Mouse (Mus musculus): Measurements from ENCODE around the gene Rpl22. TPM values are rescaled to one million over a fixed set of nuclear protein-coding genes. Genes with fewer than 3 reads are reported as not detected.

Rpl22 gene
- 165 and 174 TPM in 2 replicates for polyA plus RNA-seq (2014; fragmentation: Nextera tagmentation; extraction: Ambion mirVana)

- no peaks in the 10 kb centered on the region for H3K9me3 ChIP-seq (ENCODE audit: control insufficient read depth, low read length)
- peaks cover 22% of the 10 kb centered on the region for H3K36me3 ChIP-seq (ENCODE audit: control insufficient read depth, insufficient read depth, low read length)
- peak within 1 kb of the TSS; percentile 66 for H3K27ac ChIP-seq (replicated peaks; ENCODE audit: low read depth, low read length)
- peak within 1 kb of the TSS; percentile 88 for H3K9ac ChIP-seq (replicated peaks; ENCODE audit: low read length)
- H3K27me3 ChIP-seq (ENCODE audit: control insufficient read depth, insufficient read depth, low read length) = no peaks in the 10 kb centered on the region
- peaks cover 8% of the 10 kb centered on the region for H3K4me1 ChIP-seq (ENCODE audit: control insufficient read depth, insufficient read depth, low read length)
- DNase-seq = peak; percentile 97
- peak; percentile 95 for ATAC-seq (ENCODE audit: low FRiP score, low TSS enrichment)
- under 1% methylated on average over 70 of the region's 70 CpGs for WGBS
- H3K4me3 ChIP-seq (replicated peaks; ENCODE audit: low read depth, low read length) = peak within 1 kb of the TSS; percentile 99
- H3K4me2 ChIP-seq (ENCODE audit: low read length) = peak within 1 kb of the TSS; percentile 86
Measured at GRCm38 (mm10) chr4:152325574-152326411, at the start of gene Rpl22. Rpl22 (plus strand) TSS chr4:152325742.

GRCm38 (mm10) chr4:152276389-152277347 is 48.9 kb upstream of the Rpl22 start:
- H3K4me1 ChIP-seq (ENCODE audit: control insufficient read depth, insufficient read depth, low read length) = peaks cover 17% of the 10 kb centered on the region; the same call in 1 of the 2 replicates
- H3K4me3 ChIP-seq (replicated peaks; ENCODE audit: low read depth, low read length) = no peak overlapping the region
- H3K4me2 ChIP-seq (ENCODE audit: low read length) = no peak overlapping the region
- ATAC-seq (ENCODE audit: low FRiP score, low TSS enrichment) = no peak
- no peak for DNase-seq
- WGBS = 54% methylated on average over 10 of the region's 10 CpGs
- no peaks in the 10 kb centered on the region for H3K9me3 ChIP-seq (ENCODE audit: control insufficient read depth, low read length)
- H3K9ac ChIP-seq (replicated peaks; ENCODE audit: low read length) = no peak overlapping the region
- H3K36me3 ChIP-seq (ENCODE audit: control insufficient read depth, insufficient read depth, low read length) = peaks cover 11% of the 10 kb centered on the region; the same call in 1 of the 2 replicates
- H3K27me3 ChIP-seq (ENCODE audit: control insufficient read depth, insufficient read depth, low read length) = peaks cover 65% of the 10 kb centered on the region
- no peak overlapping the region for H3K27ac ChIP-seq (replicated peaks; ENCODE audit: low read depth, low read length)

GRCm38 (mm10) chr4:152277916-152278315 is 47.6 kb upstream of the Rpl22 start:
- H3K27me3 ChIP-seq (ENCODE audit: control insufficient read depth, insufficient read depth, low read length) = peaks cover 76% of the 10 kb centered on the region
- 78% methylated on average over 2 of the region's 2 CpGs for WGBS
- H3K27ac ChIP-seq (replicated peaks; ENCODE audit: low read depth, low read length) = no peak overlapping the region
- H3K4me1 ChIP-seq (ENCODE audit: control insufficient read depth, insufficient read depth, low read length) = peaks cover 16% of the 10 kb centered on the region; the same call in 1 of the 2 replicates
- no peak overlapping the region for H3K9ac ChIP-seq (replicated peaks; ENCODE audit: low read length)
- H3K36me3 ChIP-seq (ENCODE audit: control insufficient read depth, insufficient read depth, low read length) = peaks cover 11% of the 10 kb centered on the region; the same call in 1 of the 2 replicates
- no peak overlapping the region for H3K4me3 ChIP-seq (replicated peaks; ENCODE audit: low read depth, low read length)
- no peak overlapping the region for H3K4me2 ChIP-seq (ENCODE audit: low read length)
- H3K9me3 ChIP-seq (ENCODE audit: control insufficient read depth, low read length) = no peaks in the 10 kb centered on the region
- DNase-seq (no peak), ATAC-seq (ENCODE audit: low FRiP score, low TSS enrichment) (no peak)

GRCm38 (mm10) chr4:152278986-152279385 is 46.6 kb upstream of the Rpl22 start:
- no peak for ATAC-seq (ENCODE audit: low FRiP score, low TSS enrichment)
- Histone ChIP-seq H3K36me3 (ENCODE audit: control insufficient read depth, insufficient read depth, low read length) (peaks cover 11% of the 10 kb centered on the region; the same call in 1 of the 2 replicates), H3K4me3 (replicated peaks; ENCODE audit: low read depth, low read length) (no peak overlapping the region), H3K27me3 (ENCODE audit: control insufficient read depth, insufficient read depth, low read length) (peaks cover 82% of the 10 kb centered on the region), H3K4me1 (ENCODE audit: control insufficient read depth, insufficient read depth, low read length) (peaks cover 9% of the 10 kb centered on the region; the same call in 1 of the 2 replicates), H3K9me3 (ENCODE audit: control insufficient read depth, low read length) (no peaks in the 10 kb centered on the region), H3K9ac (replicated peaks; ENCODE audit: low read length) (no peak overlapping the region), H3K27ac (replicated peaks; ENCODE audit: low read depth, low read length) (no peak overlapping the region), H3K4me2 (ENCODE audit: low read length) (no peak overlapping the region)
- no peak for DNase-seq
- WGBS = 88% methylated on average over 23 of the region's 23 CpGs

- H3K27me3 ChIP-seq (ENCODE audit: control insufficient read depth, insufficient read depth, low read length) = peaks cover 85% of the 10 kb centered on the region
- H3K27ac ChIP-seq (replicated peaks; ENCODE audit: low read depth, low read length) = no peak overlapping the region
- WGBS = 65% methylated on average over 15 of the region's 15 CpGs
- ATAC-seq (ENCODE audit: low FRiP score, low TSS enrichment) = no peak
- H3K36me3 ChIP-seq (ENCODE audit: control insufficient read depth, insufficient read depth, low read length) = peaks cover 11% of the 10 kb centered on the region; the same call in 1 of the 2 replicates
- no peak overlapping the region for H3K4me3 ChIP-seq (replicated peaks; ENCODE audit: low read depth, low read length)
- no peak overlapping the region for H3K4me2 ChIP-seq (ENCODE audit: low read length)
- no peak for DNase-seq
- peaks cover 10% of the 10 kb centered on the region for H3K4me1 ChIP-seq (ENCODE audit: control insufficient read depth, insufficient read depth, low read length)
- H3K9ac ChIP-seq (replicated peaks; ENCODE audit: low read length) = no peak overlapping the region
- H3K9me3 ChIP-seq (ENCODE audit: control insufficient read depth, low read length) = no peaks in the 10 kb centered on the region
Measured at GRCm38 (mm10) chr4:152281601-152282000, 43.9 kb upstream of the Rpl22 start.

GRCm38 (mm10) chr4:152282721-152283120 is 42.8 kb upstream of the Rpl22 start:
- DNase-seq (no peak), ATAC-seq (ENCODE audit: low FRiP score, low TSS enrichment) (0 out of 2 replicates have a peak, but pooled peaks have one; percentile 14)
- Histone ChIP-seq H3K9me3 (ENCODE audit: control insufficient read depth, low read length) (no peaks in the 10 kb centered on the region), H3K4me2 (ENCODE audit: low read length) (peak overlapping the region; percentile 56), H3K4me3 (replicated peaks; ENCODE audit: low read depth, low read length) (peak overlapping the region; percentile 32), H3K36me3 (ENCODE audit: control insufficient read depth, insufficient read depth, low read length) (peaks cover 11% of the 10 kb centered on the region; the same call in 1 of the 2 replicates), H3K4me1 (ENCODE audit: control insufficient read depth, insufficient read depth, low read length) (peaks cover 20% of the 10 kb centered on the region), H3K27me3 (ENCODE audit: control insufficient read depth, insufficient read depth, low read length) (peaks cover 87% of the 10 kb centered on the region), H3K27ac (replicated peaks; ENCODE audit: low read depth, low read length) (no peak overlapping the region), H3K9ac (replicated peaks; ENCODE audit: low read length) (no peak overlapping the region; the same call in 1 of the 2 replicates)
- 14% methylated on average over 33 of the region's 34 CpGs for WGBS

GRCm38 (mm10) chr4:152283186-152283950 is 42.2 kb upstream of the Rpl22 start:
- peak; percentile 66; the same call in 1 of the 2 replicates for ATAC-seq (ENCODE audit: low FRiP score, low TSS enrichment)
- Histone ChIP-seq H3K27ac (replicated peaks; ENCODE audit: low read depth, low read length) (no peak overlapping the region), H3K9me3 (ENCODE audit: control insufficient read depth, low read length) (no peaks in the 10 kb centered on the region), H3K4me3 (replicated peaks; ENCODE audit: low read depth, low read length) (peak overlapping the region; percentile 32), H3K27me3 (ENCODE audit: control insufficient read depth, insufficient read depth, low read length) (peaks cover 93% of the 10 kb centered on the region), H3K36me3 (ENCODE audit: control insufficient read depth, insufficient read depth, low read length) (peaks cover 11% of the 10 kb centered on the region; the same call in 1 of the 2 replicates), H3K9ac (replicated peaks; ENCODE audit: low read length) (no peak overlapping the region; the same call in 1 of the 2 replicates), H3K4me1 (ENCODE audit: control insufficient read depth, insufficient read depth, low read length) (peaks cover 25% of the 10 kb centered on the region), H3K4me2 (ENCODE audit: low read length) (peak overlapping the region; percentile 56)
- 5% methylated on average over 70 of the region's 70 CpGs for WGBS
- peak; percentile 92 for DNase-seq

All from midbrain, embryonic 14.5 days (tissue).